Mouse (Mus musculus): ENCODE results near the gene Zfp592. TPM values are rescaled to one million over a fixed set of nuclear protein-coding genes. Genes with fewer than 3 reads are reported as not detected.

Gene Zfp592
- polyA plus RNA-seq, 1 experiment from 2014 or later, result 9.0 TPM

GRCm38 (mm10) chr7:81060908-81061307, 67.4 kb downstream of the Zfp592 start:
- no peaks in the 10 kb centered on the region for H3K27me3 ChIP-seq (replicated peaks; ENCODE audit: control insufficient read depth, insufficient read depth, low read length)
- 74% methylated on average over 2 of the region's 2 CpGs for WGBS

GRCm38 (mm10) chr7:81061936-81062335, 68.5 kb downstream of the Zfp592 start:
- no peak overlapping the region for H3K27ac ChIP-seq (ENCODE audit: low read depth, low read length)

More at GRCm38 (mm10) chr7:81060908-81061307, 67.4 kb downstream of the Zfp592 start:
- Histone ChIP-seq H3K9me3 (ENCODE audit: control insufficient read depth, low read length) (no peaks in the 10 kb centered on the region), H3K4me1 (ENCODE audit: control insufficient read depth, insufficient read depth, low read depth, low read length) (no peaks in the 10 kb centered on the region), H3K36me3 (ENCODE audit: control insufficient read depth, insufficient read depth, low read length) (no peaks in the 10 kb centered on the region), H3K4me2 (ENCODE audit: low read length) (no peak overlapping the region), H3K9ac (ENCODE audit: low read depth, low read length) (no peak overlapping the region), H3K4me3 (ENCODE audit: low read length) (no peak overlapping the region), H3K27ac (ENCODE audit: low read depth, low read length) (no peak overlapping the region)
- no peak for ATAC-seq

GRCm38 (mm10) chr7:81063332-81063731, 69.9 kb downstream of the Zfp592 start:
- ATAC-seq, result no peak
- H3K4me2 ChIP-seq (ENCODE audit: low read length), result no peak overlapping the region
- H3K27ac ChIP-seq (ENCODE audit: low read depth, low read length), result no peak overlapping the region
- H3K4me1 ChIP-seq (ENCODE audit: control insufficient read depth, insufficient read depth, low read depth, low read length), result no peaks in the 10 kb centered on the region
- no peak overlapping the region for H3K9ac ChIP-seq (ENCODE audit: low read depth, low read length)
- WGBS, result 64% methylated on average over 9 of the region's 9 CpGs
- no peaks in the 10 kb centered on the region for H3K27me3 ChIP-seq (replicated peaks; ENCODE audit: control insufficient read depth, insufficient read depth, low read length)
- H3K36me3 ChIP-seq (ENCODE audit: control insufficient read depth, insufficient read depth, low read length), result no peaks in the 10 kb centered on the region
- no peak overlapping the region for H3K4me3 ChIP-seq (ENCODE audit: low read length)
- no peaks in the 10 kb centered on the region for H3K9me3 ChIP-seq (ENCODE audit: control insufficient read depth, low read length)

More at GRCm38 (mm10) chr7:81061936-81062335, 68.5 kb downstream of the Zfp592 start:
- Histone ChIP-seq H3K4me1 (ENCODE audit: control insufficient read depth, insufficient read depth, low read depth, low read length) (no peaks in the 10 kb centered on the region), H3K9ac (ENCODE audit: low read depth, low read length) (no peak overlapping the region), H3K4me3 (ENCODE audit: low read length) (no peak overlapping the region), H3K27me3 (replicated peaks; ENCODE audit: control insufficient read depth, insufficient read depth, low read length) (no peaks in the 10 kb centered on the region), H3K9me3 (ENCODE audit: control insufficient read depth, low read length) (no peaks in the 10 kb centered on the region), H3K36me3 (ENCODE audit: control insufficient read depth, insufficient read depth, low read length) (no peaks in the 10 kb centered on the region), H3K4me2 (ENCODE audit: low read length) (no peak overlapping the region)
- 82% methylated on average over 11 of the region's 11 CpGs for WGBS
- ATAC-seq, result no peak

DNA sequence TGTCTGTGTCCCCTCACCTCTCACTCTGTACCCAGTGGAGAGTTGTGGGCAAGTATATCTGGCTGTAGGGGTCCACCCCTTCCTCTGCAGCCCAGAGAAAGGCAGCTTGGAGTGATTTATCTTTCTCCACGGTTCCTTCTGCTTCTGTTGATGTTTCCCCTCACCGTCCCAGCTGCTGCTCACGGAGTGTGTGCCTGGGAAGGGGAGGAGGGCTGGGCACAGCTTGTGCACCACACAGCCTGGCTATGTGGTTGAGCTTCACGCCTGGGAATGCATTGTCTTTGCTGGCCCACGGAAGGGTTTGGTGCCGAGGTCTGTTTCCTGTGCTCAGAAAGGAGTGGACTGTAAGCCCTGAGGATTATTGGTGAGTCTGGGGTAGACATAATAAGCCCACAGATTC, 73.2 kb downstream of the Zfp592 start:
- Histone ChIP-seq H3K27me3 (replicated peaks; ENCODE audit: control insufficient read depth, insufficient read depth, low read length) (no peaks in the 10 kb centered on the region), H3K4me3 (ENCODE audit: low read length) (no peak overlapping the region), H3K4me1 (ENCODE audit: control insufficient read depth, insufficient read depth, low read depth, low read length) (no peaks in the 10 kb centered on the region), H3K4me2 (ENCODE audit: low read length) (no peak overlapping the region), H3K9ac (ENCODE audit: low read depth, low read length) (no peak overlapping the region), H3K36me3 (ENCODE audit: control insufficient read depth, insufficient read depth, low read length) (no peaks in the 10 kb centered on the region), H3K9me3 (ENCODE audit: control insufficient read depth, low read length) (no peaks in the 10 kb centered on the region), H3K27ac (ENCODE audit: low read depth, low read length) (no peak overlapping the region)
- no peak for ATAC-seq
- WGBS, result 49% methylated on average over 6 of the region's 6 CpGs

GRCm38 (mm10) chr7:81072463-81072862, 79.0 kb downstream of the Zfp592 start:
- H3K9ac ChIP-seq (ENCODE audit: low read depth, low read length), result no peak overlapping the region
- no peak overlapping the region for H3K4me2 ChIP-seq (ENCODE audit: low read length)
- WGBS, result 47% methylated on average over 5 of the region's 5 CpGs
- no peak for ATAC-seq
- H3K4me3 ChIP-seq (ENCODE audit: low read length), result no peak overlapping the region
- H3K4me1 ChIP-seq (ENCODE audit: control insufficient read depth, insufficient read depth, low read depth, low read length), result no peaks in the 10 kb centered on the region
- no peaks in the 10 kb centered on the region for H3K36me3 ChIP-seq (ENCODE audit: control insufficient read depth, insufficient read depth, low read length)
- no peaks in the 10 kb centered on the region for H3K9me3 ChIP-seq (ENCODE audit: control insufficient read depth, low read length)
- no peaks in the 10 kb centered on the region for H3K27me3 ChIP-seq (replicated peaks; ENCODE audit: control insufficient read depth, insufficient read depth, low read length)
- no peak overlapping the region for H3K27ac ChIP-seq (ENCODE audit: low read depth, low read length)

GRCm38 (mm10) chr7:81073273-81073672, 79.8 kb downstream of the Zfp592 start:
- Histone ChIP-seq H3K36me3 (ENCODE audit: control insufficient read depth, insufficient read depth, low read length) (no peaks in the 10 kb centered on the region), H3K9me3 (ENCODE audit: control insufficient read depth, low read length) (no peaks in the 10 kb centered on the region), H3K27me3 (replicated peaks; ENCODE audit: control insufficient read depth, insufficient read depth, low read length) (no peaks in the 10 kb centered on the region), H3K9ac (ENCODE audit: low read depth, low read length) (no peak overlapping the region), H3K4me2 (ENCODE audit: low read length) (no peak overlapping the region), H3K4me3 (ENCODE audit: low read length) (no peak overlapping the region), H3K27ac (ENCODE audit: low read depth, low read length) (no peak overlapping the region), H3K4me1 (ENCODE audit: control insufficient read depth, insufficient read depth, low read depth, low read length) (no peaks in the 10 kb centered on the region)
- 86% methylated on average over 5 of the region's 5 CpGs for WGBS
- ATAC-seq, result no peak

- H3K27ac ChIP-seq (ENCODE audit: low read depth, low read length), result no peak overlapping the region
- no peaks in the 10 kb centered on the region for H3K9me3 ChIP-seq (ENCODE audit: control insufficient read depth, low read length)
- no peak for ATAC-seq
- H3K4me1 ChIP-seq (ENCODE audit: control insufficient read depth, insufficient read depth, low read depth, low read length), result no peaks in the 10 kb centered on the region
- H3K4me3 ChIP-seq (ENCODE audit: low read length), result no peak overlapping the region
- WGBS, result 67% methylated on average over 9 of the region's 9 CpGs
- no peak overlapping the region for H3K4me2 ChIP-seq (ENCODE audit: low read length)
- H3K27me3 ChIP-seq (replicated peaks; ENCODE audit: control insufficient read depth, insufficient read depth, low read length), result no peaks in the 10 kb centered on the region
- no peak overlapping the region for H3K9ac ChIP-seq (ENCODE audit: low read depth, low read length)
- no peaks in the 10 kb centered on the region for H3K36me3 ChIP-seq (ENCODE audit: control insufficient read depth, insufficient read depth, low read length)
Measured at GRCm38 (mm10) chr7:81074546-81074945, 81.1 kb downstream of the Zfp592 start.

- H3K27ac ChIP-seq (ENCODE audit: low read depth, low read length), result no peak overlapping the region
- WGBS, result 79% methylated on average over 7 of the region's 7 CpGs
- no peaks in the 10 kb centered on the region for H3K9me3 ChIP-seq (ENCODE audit: control insufficient read depth, low read length)
- no peaks in the 10 kb centered on the region for H3K36me3 ChIP-seq (ENCODE audit: control insufficient read depth, insufficient read depth, low read length)
- no peak overlapping the region for H3K4me3 ChIP-seq (ENCODE audit: low read length)
- no peaks in the 10 kb centered on the region for H3K4me1 ChIP-seq (ENCODE audit: control insufficient read depth, insufficient read depth, low read depth, low read length)
- H3K27me3 ChIP-seq (replicated peaks; ENCODE audit: control insufficient read depth, insufficient read depth, low read length), result no peaks in the 10 kb centered on the region
- no peak overlapping the region for H3K9ac ChIP-seq (ENCODE audit: low read depth, low read length)
- no peak for ATAC-seq
- no peak overlapping the region for H3K4me2 ChIP-seq (ENCODE audit: low read length)
Measured at GRCm38 (mm10) chr7:81075299-81075698, 81.8 kb downstream of the Zfp592 start.

DNA sequence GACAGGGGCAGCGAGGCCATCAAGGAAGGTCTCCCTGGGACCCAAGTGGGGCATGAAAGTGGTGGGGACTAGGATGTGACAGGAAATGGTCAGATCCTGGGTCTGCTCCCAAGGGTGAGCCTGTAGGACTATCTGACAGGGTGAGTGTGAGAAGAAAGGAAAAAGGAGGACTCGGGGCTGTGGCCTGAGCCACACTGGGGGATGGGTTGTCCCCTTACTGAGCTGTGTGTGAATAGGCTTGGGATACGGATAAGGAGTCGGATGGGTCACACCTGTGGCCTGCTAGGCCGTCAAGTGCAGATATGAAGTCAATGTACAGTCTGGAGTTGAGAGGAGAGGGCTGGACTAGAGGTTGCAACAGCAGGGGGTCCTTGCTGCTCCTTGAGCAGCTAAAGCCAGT, 82.3 kb downstream of the Zfp592 start:
- no peak overlapping the region for H3K9ac ChIP-seq (ENCODE audit: low read depth, low read length)
- no peak overlapping the region for H3K4me2 ChIP-seq (ENCODE audit: low read length)
- no peak overlapping the region for H3K4me3 ChIP-seq (ENCODE audit: low read length)
- H3K27ac ChIP-seq (ENCODE audit: low read depth, low read length), result no peak overlapping the region
- H3K4me1 ChIP-seq (ENCODE audit: control insufficient read depth, insufficient read depth, low read depth, low read length), result no peaks in the 10 kb centered on the region
- WGBS, result 85% methylated on average over 5 of the region's 5 CpGs
- H3K36me3 ChIP-seq (ENCODE audit: control insufficient read depth, insufficient read depth, low read length), result no peaks in the 10 kb centered on the region
- no peaks in the 10 kb centered on the region for H3K9me3 ChIP-seq (ENCODE audit: control insufficient read depth, low read length)
- no peak for ATAC-seq
- H3K27me3 ChIP-seq (replicated peaks; ENCODE audit: control insufficient read depth, insufficient read depth, low read length), result no peaks in the 10 kb centered on the region

DNA sequence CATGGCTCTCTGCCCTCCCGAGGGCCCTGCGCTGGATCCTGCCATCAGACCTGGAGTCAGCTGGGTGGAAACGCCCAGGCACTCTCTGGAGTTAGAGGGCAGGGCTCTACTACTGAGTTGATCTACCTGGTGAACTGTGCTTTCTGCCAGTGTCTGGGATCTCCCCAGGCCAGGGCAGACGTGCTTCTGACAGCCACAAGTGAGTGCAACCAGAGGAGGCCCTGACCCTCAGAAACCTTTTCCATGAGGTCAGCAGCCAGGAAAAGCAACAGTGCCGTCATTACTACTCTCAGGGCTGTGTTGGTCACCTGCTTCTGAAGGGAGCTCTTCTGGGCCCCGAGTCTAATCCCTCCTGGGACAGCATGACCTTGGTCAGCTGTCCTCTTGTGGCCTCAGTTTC, 83.5 kb downstream of the Zfp592 start:
- Histone ChIP-seq H3K4me2 (ENCODE audit: low read length) (no peak overlapping the region), H3K36me3 (ENCODE audit: control insufficient read depth, insufficient read depth, low read length) (no peaks in the 10 kb centered on the region), H3K27ac (ENCODE audit: low read depth, low read length) (no peak overlapping the region), H3K9me3 (ENCODE audit: control insufficient read depth, low read length) (no peaks in the 10 kb centered on the region), H3K27me3 (replicated peaks; ENCODE audit: control insufficient read depth, insufficient read depth, low read length) (no peaks in the 10 kb centered on the region), H3K4me3 (ENCODE audit: low read length) (no peak overlapping the region), H3K4me1 (ENCODE audit: control insufficient read depth, insufficient read depth, low read depth, low read length) (no peaks in the 10 kb centered on the region), H3K9ac (ENCODE audit: low read depth, low read length) (no peak overlapping the region)
- WGBS, result 77% methylated on average over 6 of the region's 6 CpGs
- ATAC-seq, result no peak
